Mouse (Mus musculus) intestine, embryonic 16.5 days (tissue): Measurements from ENCODE around the gene Pip4k2a. TPM values are rescaled to one million over a fixed set of nuclear protein-coding genes. Genes with fewer than 3 reads are reported as not detected.

Experiments used
- polyA plus RNA-seq: library from polyadenylated mRNA; unstranded; fragments of >200 nt; fragmentation: Nextera tagmentation; extraction: Ambion mirVana; gene quantifications from 2 replicates; pipeline ENCODE4 v1.2.1, GENCODE M21; 2015

Gene Pip4k2a
- polyA plus RNA-seq, 1 experiment from 2014 or later, result 7.6 TPM

Other genes with a start within 250 kb of the Pip4k2a start
- 0.15 and 0.27 TPM in 2 replicates for gene 4930426L09Rik, start 217 bp upstream of the Pip4k2a start, polyA plus RNA-seq
- 0.11 TPM in 1 of 2 replicates, not detected in the other for gene Armc3, start 201.2 kb upstream of the Pip4k2a start, polyA plus RNA-seq